Mouse (Mus musculus) spleen, adult 2 months (tissue): Measurements from ENCODE around the gene Grhl1.

ENCODE experiments used
- CTCF ChIP-seq: fragments of 200-500 bp; IDR thresholded peaks from 2 replicates; pipeline ENCODE4 v1.5.1; 2011; ENCODE audit warnings: mild to moderate bottlenecking, inconsistent platforms; ENCODE audit not compliant: insufficient read depth, insufficient read length, insufficient replicate concordance; ENCODE audit errors: extremely low read depth
- POLR2A ChIP-seq: fragments of 200-500 bp; IDR thresholded peaks from 2 replicates; pipeline ENCODE4 v1.6.1; 2011; ENCODE audit warnings: low read depth, low read length, inconsistent platforms

GRCm38 (mm10) chr12:24645901-24646300 lies 73.8 kb downstream of the Grhl1 start:
- TF ChIP-seq CTCF: no peak
- no peak for TF ChIP-seq POLR2A
